Mouse (Mus musculus) mammary gland, adult 2 months (tissue): ENCODE measurements around the gene Epha7. TPM values are rescaled to one million over a fixed set of nuclear protein-coding genes. Genes with fewer than 3 reads are reported as not detected.

Experiments
- polyA plus RNA-seq: library from polyadenylated mRNA; depleted of rRNA; stranded (reverse); fragments of >200 nt; gene quantifications from 2 replicates; pipeline ENCODE4 v1.2.3, GENCODE M21; 2012; ENCODE audit warnings: low replicate concordance; rRNA removed

The Epha7 gene
- polyA plus RNA-seq: 0.14 and 0.66 TPM in 2 replicates

DNA sequence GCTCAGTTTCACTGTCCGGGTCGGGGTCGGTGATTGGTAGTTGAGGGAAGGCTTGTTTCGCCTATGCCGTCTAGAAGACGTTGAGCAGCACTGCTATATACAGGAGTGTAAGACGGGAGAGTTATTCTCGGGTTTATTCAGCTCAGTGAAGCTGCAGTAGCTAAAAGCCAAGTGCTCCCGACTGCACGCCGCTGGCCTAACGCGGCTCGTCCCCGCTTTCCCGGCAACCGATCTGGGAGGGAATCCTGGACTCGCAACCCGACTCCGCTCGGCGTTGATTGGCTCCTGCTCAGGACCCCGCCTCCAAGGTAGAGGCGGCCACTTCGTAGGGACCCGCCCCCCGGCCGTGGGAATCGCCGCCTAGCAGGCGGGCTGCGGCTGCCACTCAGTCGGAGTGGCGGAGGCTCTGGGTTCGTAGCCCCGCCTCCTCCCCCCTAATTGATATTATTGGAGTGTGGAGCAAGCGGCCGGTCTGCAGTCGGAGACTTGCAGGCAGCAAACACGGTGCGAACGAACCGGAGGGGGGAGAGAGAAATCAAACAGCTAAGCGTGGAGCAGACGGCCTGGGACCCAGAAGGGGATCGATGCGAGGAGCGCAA is at the start of gene Epha7:
Epha7 (plus strand) TSS at position 441 of the 599 bp plus-strand sequence.

